Mouse (Mus musculus): ENCODE measurements around the gene Nodal.

DNA sequence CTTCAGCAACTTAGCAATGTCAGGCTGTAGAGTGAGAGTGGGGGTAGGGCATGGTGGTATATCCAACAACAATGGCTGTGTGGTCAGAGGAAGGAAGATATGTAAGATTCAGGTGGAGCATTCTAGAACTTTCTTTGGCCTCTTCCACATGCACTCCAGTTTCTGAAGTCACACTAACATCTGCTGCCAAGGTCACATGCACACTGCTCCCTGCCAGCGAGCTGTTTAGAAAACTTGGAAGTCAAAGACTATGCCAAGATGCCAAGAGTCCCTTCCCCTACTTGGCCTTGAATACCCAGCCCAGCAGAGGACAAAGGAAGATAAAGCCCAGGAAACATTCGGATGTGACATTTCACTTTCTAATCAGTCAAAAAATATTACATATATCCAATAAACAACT, 14.9 kb upstream of the Nodal start:
- no peak for TF ChIP-seq CEBPB (IDR thresholded peaks at IDR 0.05; ENCODE audit: low read depth)
- TF ChIP-seq CTCF (IDR thresholded peaks at IDR 0.05; ENCODE audit: control insufficient read depth, insufficient read depth, insufficient read length): no peak
- no peak for TF ChIP-seq USF1 (IDR thresholded peaks at IDR 0.05; ENCODE audit: low read depth)
- no peak for TF ChIP-seq MAX (IDR thresholded peaks at IDR 0.05)
- no peak for TF ChIP-seq MYOG (IDR thresholded peaks at IDR 0.05; ENCODE audit: control insufficient read depth, extremely low read depth, insufficient read length)
- no peak for TF ChIP-seq MYOD1 (IDR thresholded peaks at IDR 0.05; ENCODE audit: control insufficient read depth, insufficient read length, low read depth)

Measured in C2C12 (cell line).